Mouse (Mus musculus) brown adipose tissue, adult 24 weeks (tissue): Measurements from ENCODE around the gene Cldn3. TPM values are rescaled to one million over a fixed set of nuclear protein-coding genes. Genes with fewer than 3 reads are reported as not detected.
"Not testable (repeated sequence)": the region's sequence is repeated elsewhere in the genome, so short reads cannot be mapped to it uniquely, and the experiment has no call there.

Experiments used
- H3K27ac ChIP-seq: fragments of 200-500 bp; replicated peaks from 2 replicates; pipeline ENCODE4 v1.5.1; 2012; ENCODE audit warnings: low read depth, mild to moderate bottlenecking, low read length
- H3K4me1 ChIP-seq: fragments of 200-500 bp; 2 replicates; pipeline ENCODE4 v1.6.1; 2012; ENCODE audit warnings: low read length, mixed read lengths; ENCODE audit not compliant: control insufficient read depth, insufficient read depth, insufficient read length
- H3K4me3 ChIP-seq: fragments of 200-500 bp; 2 replicates; pipeline ENCODE4 v1.5.1; 2012; ENCODE audit warnings: low read depth, mild to moderate bottlenecking, low read length, moderate library complexity; ENCODE audit not compliant: insufficient read depth
- polyA plus RNA-seq: library from polyadenylated mRNA; stranded (reverse); fragments of >200 nt; gene quantifications from 2 replicates; pipeline ENCODE4 v1.2.4, GENCODE M21; 2012; ENCODE audit not compliant: missing spikeins, insufficient read depth, insufficient read length

Cldn3 gene
- polyA plus RNA-seq, 1 experiment: not detected

DNA sequence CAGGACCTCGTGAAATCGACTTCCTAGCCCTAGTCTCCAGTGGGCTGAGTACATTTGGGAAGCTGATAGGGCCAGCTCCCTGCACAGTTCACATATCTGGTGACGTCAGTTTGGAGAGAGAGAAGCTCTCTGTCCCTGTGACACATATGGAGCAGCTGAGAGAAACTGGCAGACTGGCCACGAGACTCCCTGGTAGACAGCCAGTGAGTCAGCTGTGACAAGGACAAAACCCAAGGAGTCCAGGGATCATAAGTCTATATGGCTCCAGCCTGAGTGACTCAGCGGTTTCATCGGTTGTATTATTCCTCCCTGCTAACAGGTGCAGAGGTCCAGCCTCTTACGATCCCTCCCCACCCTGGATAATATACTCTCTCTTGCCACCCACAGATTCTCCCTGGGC lies 26.9 kb upstream of the Cldn3 start:
- no peak overlapping the region for H3K4me3 ChIP-seq
- no peak overlapping the region for H3K27ac ChIP-seq
- H3K4me1 ChIP-seq: peaks cover 3% of the 10 kb centered on the region; the same call in 1 of the 2 replicates

DNA sequence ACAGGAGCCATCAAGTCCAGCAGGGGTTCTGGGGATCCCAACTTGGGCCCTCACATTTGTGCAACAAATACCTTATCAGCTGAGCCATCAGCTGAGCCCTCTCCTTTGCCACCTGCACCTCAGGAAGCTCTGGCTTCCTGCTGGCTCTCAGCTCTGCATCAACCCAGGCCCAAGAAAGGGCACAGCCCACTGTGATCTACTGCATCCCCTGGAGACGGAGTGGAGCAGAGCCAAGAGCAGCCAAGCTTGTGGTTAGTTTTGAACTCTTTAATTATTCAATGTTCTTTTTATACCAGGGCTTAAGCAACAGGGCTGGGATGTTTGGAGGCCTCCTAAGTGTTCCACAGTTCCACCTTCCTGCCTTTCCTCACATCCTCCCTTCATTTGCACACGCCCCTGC lies 25.6 kb upstream of the Cldn3 start:
- H3K27ac ChIP-seq: no peak overlapping the region
- no peak overlapping the region for H3K4me3 ChIP-seq
- H3K4me1 ChIP-seq: peaks cover 3% of the 10 kb centered on the region; the same call in 1 of the 2 replicates

DNA sequence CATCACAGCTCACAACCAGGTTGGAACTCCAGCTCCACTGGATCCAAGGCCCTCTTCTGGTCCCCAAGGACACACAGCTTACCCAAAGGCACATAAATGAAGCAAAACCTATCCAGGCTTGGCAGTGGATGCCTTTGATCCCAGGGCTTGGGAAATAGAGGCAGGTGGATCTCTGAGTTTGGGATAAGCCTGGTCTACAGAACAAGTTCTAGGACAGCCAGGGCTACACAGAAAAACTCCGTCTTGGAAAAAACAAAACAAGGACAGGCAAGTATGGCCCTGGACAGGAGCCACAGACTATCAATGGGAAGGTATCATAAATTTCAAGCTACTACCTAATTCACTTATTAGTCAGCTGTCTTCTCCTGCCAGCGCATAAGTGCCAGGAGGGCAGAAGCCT lies 24.5 kb upstream of the Cldn3 start:
- Histone ChIP-seq H3K4me1 (peaks cover 3% of the 10 kb centered on the region; the same call in 1 of the 2 replicates), H3K4me3 (no peak overlapping the region), H3K27ac (no peak overlapping the region)

DNA sequence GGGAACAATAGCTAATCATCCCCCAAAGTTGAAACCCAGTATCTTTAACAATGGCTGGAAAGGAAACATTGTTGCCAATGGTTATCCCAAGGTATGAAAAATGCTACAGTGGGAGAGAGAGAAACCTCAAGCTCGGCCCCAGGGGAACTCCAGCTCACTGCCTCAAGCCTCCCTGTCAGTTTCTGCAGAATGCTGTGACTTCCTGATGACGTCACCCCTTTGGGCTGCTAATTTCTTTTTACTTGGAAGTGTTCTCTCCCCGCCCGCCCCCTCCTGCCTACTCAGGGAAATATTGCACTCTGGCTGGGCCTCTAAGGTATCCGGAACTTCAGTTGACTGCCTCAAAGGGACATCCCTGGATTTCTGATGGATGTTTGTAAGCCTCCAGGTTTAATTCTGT lies 22.5 kb upstream of the Cldn3 start:
- Histone ChIP-seq H3K27ac (no peak overlapping the region), H3K4me3 (no peak overlapping the region), H3K4me1 (peaks cover 3% of the 10 kb centered on the region; the same call in 1 of the 2 replicates)

DNA sequence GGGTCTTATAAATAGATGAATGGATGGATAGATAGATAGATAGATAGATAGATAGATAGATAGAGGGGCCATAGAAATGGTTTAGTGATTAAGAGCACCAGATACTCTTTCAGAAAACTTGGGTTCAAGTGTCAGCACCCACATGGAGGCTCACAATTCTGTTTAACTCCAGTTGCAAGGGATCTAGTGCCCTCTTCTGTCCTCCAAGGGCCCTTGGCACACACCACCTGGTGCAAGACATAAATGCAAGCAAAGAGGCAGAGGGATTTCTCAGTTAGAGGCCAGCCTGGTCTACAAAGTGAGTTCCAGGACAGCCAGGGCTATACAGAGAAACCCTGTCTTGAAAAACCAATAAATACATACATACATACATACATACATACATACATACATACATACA lies 21.4 kb upstream of the Cldn3 start:
- not testable (repeated sequence) for H3K4me1 ChIP-seq, H3K4me3 ChIP-seq, H3K27ac ChIP-seq

DNA sequence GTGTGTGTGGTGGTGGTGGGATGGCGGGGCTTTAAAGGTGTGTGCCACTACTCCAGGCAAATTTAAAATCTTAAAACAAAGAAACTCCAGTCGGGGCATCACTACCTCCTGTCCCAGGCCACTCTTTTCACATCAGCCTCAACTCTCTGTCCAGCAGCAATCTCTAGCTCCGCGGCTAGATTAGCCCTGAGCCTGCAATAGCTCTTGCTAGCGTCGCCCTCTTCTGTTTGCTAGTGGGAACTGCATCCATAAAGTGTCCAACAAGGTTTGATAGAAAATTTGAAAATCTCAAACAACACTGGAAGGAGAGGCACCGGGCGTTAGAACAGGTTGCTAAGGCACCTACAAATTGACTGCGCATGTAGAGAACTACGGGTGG lies 20.6 kb upstream of the Cldn3 start:
- H3K4me1 ChIP-seq: peaks cover 3% of the 10 kb centered on the region; the same call in 1 of the 2 replicates
- no peak overlapping the region for H3K27ac ChIP-seq
- H3K4me3 ChIP-seq: peak overlapping the region; percentile 8; the same call in 1 of the 2 replicates

DNA sequence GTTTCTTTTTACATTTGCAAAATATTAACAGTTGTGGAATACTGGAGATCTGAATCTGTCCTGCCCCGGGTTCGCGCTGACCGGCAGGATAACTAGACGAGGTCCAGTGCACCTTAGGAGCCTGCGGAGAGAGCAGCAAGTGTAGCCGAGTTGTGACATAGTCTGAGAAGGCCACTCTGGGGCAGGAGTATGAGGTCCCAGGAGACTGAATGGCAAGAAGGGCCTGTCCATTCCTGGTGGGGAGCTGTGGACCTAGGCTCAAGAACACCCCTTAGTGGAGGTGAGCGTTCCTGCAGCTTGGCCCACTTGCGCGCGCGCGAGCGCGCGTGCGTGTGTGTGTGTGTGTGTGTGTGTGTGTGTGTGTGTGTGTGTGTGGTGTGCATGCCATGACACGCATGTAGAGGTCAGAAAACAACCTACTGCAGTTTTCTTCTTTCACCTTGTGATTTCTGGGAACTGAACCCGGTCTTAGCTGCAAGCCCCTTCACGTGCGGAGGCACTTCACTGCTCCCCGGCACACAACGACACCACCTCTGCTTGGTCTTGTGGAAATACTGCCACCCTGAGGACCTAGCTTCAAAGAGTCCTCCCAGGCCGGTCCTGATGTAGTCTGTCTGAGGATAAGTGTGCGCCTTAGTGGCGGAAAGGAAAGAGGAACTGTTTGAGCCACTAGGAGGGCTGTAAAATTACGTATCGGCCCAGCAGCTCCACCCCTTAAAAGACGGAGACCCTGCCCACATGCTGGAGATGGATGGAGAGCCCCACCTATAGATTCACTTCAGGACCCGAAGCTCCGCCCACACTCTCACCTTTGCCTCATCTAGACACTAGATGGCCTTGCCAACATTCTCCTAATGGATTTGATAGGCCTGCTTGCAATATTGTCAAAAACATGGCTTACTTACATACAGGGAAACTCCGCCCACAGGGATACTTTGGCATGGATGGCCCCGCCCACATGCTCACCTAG lies 19.9 kb upstream of the Cldn3 start:
- Histone ChIP-seq H3K27ac (no peak overlapping the region), H3K4me1 (peaks cover 3% of the 10 kb centered on the region; the same call in 1 of the 2 replicates), H3K4me3 (peak overlapping the region; percentile 8)

DNA sequence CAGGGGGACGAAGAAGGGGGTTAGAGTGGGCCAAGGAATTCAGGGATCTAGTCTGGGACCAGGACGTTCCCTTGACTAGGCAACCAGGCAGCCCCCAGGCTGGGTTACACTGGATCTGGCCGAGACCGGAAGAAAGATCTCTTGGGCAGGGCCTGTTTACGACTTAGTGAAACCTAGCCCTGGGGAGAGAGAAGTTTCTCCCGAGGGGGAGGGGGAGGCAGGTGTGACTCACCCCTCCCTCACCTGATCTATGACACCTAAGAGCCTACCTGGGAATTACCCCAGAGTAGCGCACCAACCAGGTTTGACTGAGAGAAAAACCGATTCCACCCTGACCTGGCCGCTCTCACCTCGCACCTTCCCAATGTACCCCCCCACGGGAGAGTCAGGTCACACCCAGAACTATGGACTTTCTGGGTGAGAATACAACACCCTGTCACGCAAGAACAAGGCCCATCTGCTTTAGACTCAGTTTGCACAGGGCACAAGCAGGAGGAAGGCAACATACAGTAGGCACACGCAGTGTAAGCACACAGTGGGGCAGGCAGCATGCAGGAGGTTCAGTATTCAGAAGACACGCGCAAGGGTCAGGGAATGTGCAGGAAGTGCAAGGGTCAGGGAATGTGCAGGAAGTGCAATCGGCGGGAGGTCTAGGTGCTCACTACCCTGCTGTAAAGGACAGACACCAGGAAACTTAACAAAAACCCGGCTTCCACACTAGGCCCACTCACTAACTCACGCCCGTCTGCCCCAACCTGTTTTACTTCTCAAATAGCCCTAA lies 18.7 kb upstream of the Cldn3 start:
- Histone ChIP-seq H3K27ac (no peak overlapping the region), H3K4me1 (peaks cover 3% of the 10 kb centered on the region; the same call in 1 of the 2 replicates), H3K4me3 (no peak overlapping the region)

DNA sequence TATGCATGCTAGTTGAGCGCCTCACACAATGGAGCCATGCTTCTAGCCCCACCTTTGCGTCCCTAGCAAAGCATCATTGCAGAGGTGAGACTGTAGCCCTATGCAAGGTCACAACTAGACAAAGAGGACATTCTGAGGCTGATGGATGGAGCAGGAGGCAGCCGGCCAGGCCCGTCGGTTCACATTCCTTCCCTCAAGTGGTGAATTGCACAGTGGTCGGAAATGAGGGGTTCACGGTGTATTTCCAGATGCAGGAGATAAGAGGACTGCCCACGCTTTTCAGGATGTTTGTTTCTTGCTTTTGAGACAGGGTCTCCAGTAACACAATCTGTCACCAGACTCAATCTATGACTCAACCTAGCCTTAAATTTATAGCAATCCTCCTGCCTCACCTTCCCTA lies 15.3 kb upstream of the Cldn3 start:
- Histone ChIP-seq H3K4me3 (no peak overlapping the region), H3K27ac (no peak overlapping the region), H3K4me1 (no peaks in the 10 kb centered on the region; the same call in 1 of the 2 replicates)

DNA sequence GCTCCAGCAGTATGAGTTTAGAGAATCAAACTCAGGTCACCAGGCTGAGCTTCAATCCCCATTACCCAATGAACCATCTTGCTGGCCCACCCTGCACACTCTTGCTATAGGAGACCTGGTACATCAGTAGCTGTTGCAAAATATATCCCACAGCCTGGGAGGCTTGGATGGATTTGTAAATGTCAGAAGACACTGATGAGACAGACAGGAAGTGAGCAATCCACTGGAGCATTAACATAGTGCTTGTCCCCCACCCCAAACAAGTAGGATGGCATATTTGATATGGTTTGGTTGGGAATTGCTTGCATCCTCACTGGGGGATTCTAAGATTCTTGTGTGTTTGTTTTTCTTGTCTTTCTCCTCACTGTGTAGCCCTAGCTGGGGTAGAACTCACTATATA lies 12.9 kb upstream of the Cldn3 start:
- no peak overlapping the region for H3K4me3 ChIP-seq
- no peak overlapping the region for H3K27ac ChIP-seq
- no peaks in the 10 kb centered on the region for H3K4me1 ChIP-seq

DNA sequence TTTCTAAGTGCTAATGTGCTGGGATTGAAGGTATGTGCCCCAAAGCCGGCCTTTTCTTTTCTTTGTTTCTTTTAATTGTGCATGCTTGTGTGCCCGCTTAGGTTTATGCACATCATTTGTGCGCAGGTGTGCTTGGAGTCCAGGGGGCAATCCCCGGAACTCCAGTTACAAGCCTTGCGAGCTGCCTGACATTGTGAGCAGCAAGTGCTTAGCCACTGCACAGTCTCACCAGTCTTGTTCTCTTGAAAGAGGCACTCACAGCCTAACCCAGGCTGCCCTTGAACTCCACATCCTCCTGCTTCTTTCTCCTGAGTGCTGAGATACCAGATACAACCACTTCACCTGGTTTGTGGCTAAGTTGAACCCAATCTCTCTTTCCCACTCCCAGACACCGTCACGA lies 12.5 kb upstream of the Cldn3 start:
- Histone ChIP-seq H3K4me3 (no peak overlapping the region), H3K4me1 (no peaks in the 10 kb centered on the region), H3K27ac (no peak overlapping the region)

DNA sequence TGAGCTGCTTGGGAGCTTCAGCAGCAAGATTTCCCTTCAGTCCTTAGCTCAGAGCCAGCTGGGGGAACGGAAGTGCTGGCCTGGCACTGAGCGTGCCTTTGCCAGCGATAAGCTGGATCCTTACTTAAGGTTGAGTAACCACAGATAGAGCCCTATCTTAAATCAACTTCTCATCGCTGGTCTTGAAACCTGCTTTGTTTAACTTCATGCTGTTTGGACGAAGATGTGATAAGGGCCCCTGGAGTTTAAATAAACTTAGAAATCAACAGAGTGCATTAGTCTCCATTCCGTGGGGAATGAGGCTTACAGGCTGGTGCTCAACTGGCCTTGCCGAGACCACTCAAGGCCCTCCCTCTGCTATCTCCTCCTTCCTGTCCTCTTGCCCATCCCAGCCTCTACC lies 11.7 kb upstream of the Cldn3 start:
- H3K27ac ChIP-seq: no peak overlapping the region
- H3K4me3 ChIP-seq: no peak overlapping the region
- H3K4me1 ChIP-seq: no peaks in the 10 kb centered on the region

DNA sequence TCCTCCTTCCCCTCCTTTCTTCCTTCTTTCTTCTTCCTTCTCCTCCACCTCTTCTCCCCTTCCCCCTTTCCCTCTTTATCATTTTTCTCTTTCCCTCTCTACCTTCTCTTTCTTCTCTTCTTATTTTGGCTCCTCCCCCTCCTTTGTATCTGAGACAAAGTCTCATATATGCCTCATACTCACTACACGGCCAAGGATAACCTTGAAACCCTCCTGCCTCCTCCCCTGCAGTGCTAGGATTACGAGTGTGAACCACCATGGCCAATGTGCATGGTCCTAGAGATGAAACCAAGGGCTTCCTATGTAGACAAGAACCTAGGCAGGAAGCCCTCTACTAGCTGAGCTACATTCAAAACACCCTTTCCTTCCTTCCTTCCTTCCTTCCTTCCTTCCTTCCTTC lies 11.1 kb upstream of the Cldn3 start:
- H3K4me3 ChIP-seq: no peak overlapping the region
- H3K27ac ChIP-seq: no peak overlapping the region
- no peaks in the 10 kb centered on the region for H3K4me1 ChIP-seq

DNA sequence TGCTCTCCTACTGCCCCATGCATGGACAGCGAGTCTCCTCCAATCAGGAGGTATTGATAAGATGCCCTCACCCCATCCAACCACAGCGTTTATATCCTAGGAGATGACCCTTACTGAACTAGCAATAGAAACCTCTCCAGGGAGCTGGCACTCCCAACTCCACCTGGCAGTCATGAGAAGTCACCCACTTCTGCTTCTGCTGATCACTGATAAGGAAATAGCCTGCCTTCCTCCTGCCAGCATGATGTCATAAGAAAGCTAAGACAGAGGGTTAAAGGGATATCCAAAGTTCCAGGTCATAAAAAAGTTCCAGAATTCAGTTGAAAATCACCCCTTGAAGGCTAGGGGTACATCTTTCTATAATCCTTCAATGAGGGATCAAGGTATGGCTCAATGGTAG lies 9.8 kb upstream of the Cldn3 start:
- no peak overlapping the region for H3K4me3 ChIP-seq
- no peaks in the 10 kb centered on the region for H3K4me1 ChIP-seq
- no peak overlapping the region for H3K27ac ChIP-seq

DNA sequence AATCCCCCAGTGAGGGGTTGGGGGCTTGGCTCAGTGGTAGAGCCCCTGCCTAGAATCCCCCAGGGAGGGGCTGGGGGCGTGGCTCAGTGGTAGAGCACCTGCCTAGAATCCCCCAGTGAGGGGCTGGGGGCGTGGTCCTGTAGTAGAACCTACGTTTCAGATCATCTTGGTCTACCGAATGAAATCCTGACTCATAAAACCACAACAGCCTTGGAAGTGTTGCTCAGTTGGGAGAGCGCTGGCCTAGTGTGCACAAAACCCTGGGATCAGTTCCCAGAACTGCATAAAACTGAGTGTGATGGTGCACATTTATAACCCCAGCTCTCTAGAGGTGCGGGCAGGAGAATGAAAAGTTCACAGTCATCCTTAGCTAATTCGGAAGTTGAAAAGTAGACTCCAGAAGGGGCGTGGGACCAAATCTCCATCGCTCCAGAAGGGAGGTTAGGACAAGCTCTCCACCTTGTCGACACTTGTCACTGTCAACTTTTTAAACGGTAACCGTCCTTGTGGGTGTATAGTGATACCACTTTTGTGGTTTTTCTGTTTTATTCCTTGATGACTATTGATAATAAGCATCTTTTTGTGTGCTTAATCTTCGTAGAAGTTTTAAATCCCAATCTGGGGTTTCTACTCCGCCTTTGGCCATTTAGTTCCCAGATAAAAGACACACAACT lies 9.3 kb upstream of the Cldn3 start:
- no peak overlapping the region for H3K27ac ChIP-seq
- H3K4me1 ChIP-seq: no peaks in the 10 kb centered on the region
- no peak overlapping the region for H3K4me3 ChIP-seq
